7 mouse cellular contexts compared by ENCODE assay signal in the genomic region with DNA sequence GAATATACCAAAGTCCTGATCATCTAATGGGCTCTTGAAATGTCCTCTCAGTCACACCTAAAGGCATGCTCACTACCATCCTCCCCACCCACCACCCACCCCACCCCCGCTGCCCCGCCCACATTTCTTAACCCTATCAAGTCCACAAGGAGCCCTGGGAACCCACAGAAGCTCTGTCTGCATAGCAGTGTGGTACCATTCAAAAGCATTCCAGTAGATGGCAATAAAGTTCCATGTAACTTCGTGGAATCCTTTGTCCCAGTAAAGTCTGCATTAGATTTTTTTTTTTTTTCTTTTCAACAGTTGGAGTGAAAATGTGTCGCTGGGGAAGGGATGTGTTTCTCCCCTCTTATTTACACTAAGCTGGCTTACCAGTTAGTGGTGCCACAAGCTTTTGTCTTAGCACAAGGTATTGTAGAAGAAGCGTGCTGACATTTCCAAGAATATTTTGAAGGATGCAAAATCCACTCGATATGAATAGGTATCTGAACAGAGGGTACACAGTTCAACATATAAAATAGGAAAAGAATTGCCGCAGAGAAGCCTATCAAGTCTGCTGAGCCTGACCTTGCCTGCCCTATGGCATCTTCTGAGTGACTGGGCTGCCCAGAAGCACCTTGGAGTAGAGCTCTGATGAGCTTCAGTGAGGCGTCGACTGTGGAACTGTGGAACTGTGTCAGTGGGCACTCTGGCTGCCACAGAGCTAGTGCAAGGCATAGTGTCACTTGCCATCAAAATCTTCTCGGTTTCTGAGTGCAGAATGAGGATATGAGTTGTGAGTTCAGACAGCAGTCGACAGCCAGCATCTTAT.
DNase-seq lines count a peak whose midpoint lies in the region; ATAC-seq and TF ChIP-seq lines count a peak whose summit lies in the region.

No protein-coding gene starts in this region.

- no peaks in the 10 kb centered on the region for H3K36me3 ChIP-seq in liver, adult 2 months (ENCODE audit: control insufficient read depth, insufficient read depth, low read length)
- no peaks in the 10 kb centered on the region for H3K36me3 ChIP-seq in liver, embryonic 12.5 days
- H3K36me3 ChIP-seq in limb, embryonic 10.5 days, result no peaks in the 10 kb centered on the region

- H3K27ac ChIP-seq in liver, adult 2 months (replicated peaks; ENCODE audit: insufficient read depth, low read depth, low read length), result no peak overlapping the region
- no peak overlapping the region for H3K27ac ChIP-seq in liver, embryonic 12.5 days
- peak overlapping the region; percentile 46; the same call in 1 of the 2 replicates for H3K27ac ChIP-seq in limb, embryonic 10.5 days

- H3K27me3 ChIP-seq in liver, adult 2 months (ENCODE audit: control insufficient read depth, insufficient read depth, low read length), result no peaks in the 10 kb centered on the region
- no peaks in the 10 kb centered on the region for H3K27me3 ChIP-seq in liver, embryonic 12.5 days (replicated peaks)
- H3K27me3 ChIP-seq in limb, embryonic 10.5 days (ENCODE audit: low read depth, poor library complexity, severe bottlenecking), result no peaks in the 10 kb centered on the region

- ATAC-seq in liver, embryonic 12.5 days, result no peak
- peak; percentile 45 to 66; a peak in 1 of 4 replicates for ATAC-seq in hematopoietic stem cell, adult 5-6 weeks (replicated peaks in 1 of 2; ENCODE audit: insufficient read depth in 1 of 2, low FRiP score in 2 of 2, low TSS enrichment in 1 of 2, low read depth in 1 of 2, poor library complexity in 2 of 2, severe bottlenecking in 2 of 2)
- no peak for ATAC-seq in inflammation-experienced regulatory T-cells, adult 6 months

- H3K4me2 ChIP-seq in liver, embryonic 12.5 days, result no peak overlapping the region

- no peak for TF ChIP-seq CTCF in liver, adult 2 months (IDR thresholded peaks at IDR 0.05; ENCODE audit: low read depth, low read length)

- no peak for TF ChIP-seq POLR2A in liver, adult 2 months (IDR thresholded peaks at IDR 0.05; ENCODE audit: extremely low read depth, insufficient read depth, low read length)

- H3K79me2 ChIP-seq in liver, adult 2 months (ENCODE audit: control insufficient read depth, insufficient read depth, low read length), result no peaks in the 10 kb centered on the region

- DNase-seq in liver, adult 2 months (ENCODE audit: extremely low read depth, low read depth, low spot score), result peak; percentile 56
- peak; percentile 72 for DNase-seq in embryo, embryonic 11 days
- no peak for DNase-seq in limb, embryonic 10.5 days (ENCODE audit: low spot score)
- no peak for DNase-seq in gastrocnemius, postnatal 36 days

- WGBS in liver, adult 2 months, result 24% methylated on average over 11 of the region's 11 CpGs
- 14% methylated on average over 11 of the region's 11 CpGs for WGBS in liver, embryonic 12.5 days (ENCODE audit: insufficient replicate concordance)
- 23% methylated on average over 11 of the region's 11 CpGs for WGBS in limb, embryonic 10.5 days

- no peaks in the 10 kb centered on the region for H3K4me1 ChIP-seq in liver, adult 2 months (ENCODE audit: control insufficient read depth, insufficient read depth, low read length)
- no peaks in the 10 kb centered on the region for H3K4me1 ChIP-seq in liver, embryonic 12.5 days
- no peaks in the 10 kb centered on the region for H3K4me1 ChIP-seq in limb, embryonic 10.5 days

- H3K9me3 ChIP-seq in liver, embryonic 12.5 days (replicated peaks), result no peaks in the 10 kb centered on the region
- no peaks in the 10 kb centered on the region for H3K9me3 ChIP-seq in limb, embryonic 10.5 days (replicated peaks)

- no peak overlapping the region for H3K4me3 ChIP-seq in liver, adult 2 months (ENCODE audit: insufficient read depth, low read depth, low read length)
- H3K4me3 ChIP-seq in liver, embryonic 12.5 days, result no peak overlapping the region
- H3K4me3 ChIP-seq in limb, embryonic 10.5 days, result no peak overlapping the region

- intact Hi-C loops in gastrocnemius, postnatal 36 days (cut with DNase I), result no loop called here

- H3K9ac ChIP-seq in liver, adult 2 months (ENCODE audit: low read depth, low read length), result no peak overlapping the region
- H3K9ac ChIP-seq in liver, embryonic 12.5 days, result no peak overlapping the region

Comparison
In these comparisons a context has a peak if more than half of its experiments do, and no peak if none do; other contexts are left out.
1. DNase-seq: peak in liver, adult 2 months (single experiment) and embryo, embryonic 11 days (single experiment); none in limb, embryonic 10.5 days (single experiment) and gastrocnemius, postnatal 36 days (0 of 2).
2. ATAC-seq: peak in hematopoietic stem cell, adult 5-6 weeks (2 of 2); none in liver, embryonic 12.5 days (single experiment) and inflammation-experienced regulatory T-cells, adult 6 months (single experiment).